Mouse (Mus musculus) CD4-positive helper T cell, adult 2 months (primary cell): ENCODE results near the gene Slc5a2.

Source experiments
- DNase-seq: peaks from one replicate; pipeline ENCODE4 v3.0.0-alpha.2; 2012; ENCODE audit warnings: low read depth, missing footprints, low spot score

The Slc5a2 gene

GRCm38 (mm10) chr7:128265411-128265810 is at the start of gene Slc5a2:
TSS of gene Slc5a2 (plus strand) at chr7:128265657.
- no peak for DNase-seq

DNA sequence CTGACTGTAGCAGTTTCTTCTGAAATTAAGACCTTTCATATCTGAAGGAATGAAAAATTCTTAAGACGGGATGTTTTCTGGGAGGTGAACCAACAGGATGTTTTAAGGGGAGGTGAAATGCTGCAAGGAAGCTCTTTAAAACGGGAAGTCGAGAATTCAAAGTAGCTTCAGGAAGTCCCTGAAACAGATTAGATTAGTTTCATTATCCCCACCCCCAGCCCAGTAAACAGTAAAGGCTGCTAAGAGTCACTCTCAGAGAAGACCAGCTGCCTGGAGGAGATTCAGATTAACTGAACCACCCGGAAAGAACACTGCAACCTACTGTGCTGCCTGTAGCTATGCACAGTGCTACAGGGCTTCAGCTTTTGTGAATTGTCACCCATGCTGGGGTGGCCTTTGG is 45.5 kb upstream of the Slc5a2 start:
- no peak for DNase-seq

- no peak for DNase-seq
Observed at GRCm38 (mm10) chr7:128220936-128221335, 44.5 kb upstream of the Slc5a2 start.

- DNase-seq = no peak
Observed at GRCm38 (mm10) chr7:128231741-128232140, 33.7 kb upstream of the Slc5a2 start.

- no peak for DNase-seq
Observed at GRCm38 (mm10) chr7:128234796-128235195, 30.7 kb upstream of the Slc5a2 start.

DNA sequence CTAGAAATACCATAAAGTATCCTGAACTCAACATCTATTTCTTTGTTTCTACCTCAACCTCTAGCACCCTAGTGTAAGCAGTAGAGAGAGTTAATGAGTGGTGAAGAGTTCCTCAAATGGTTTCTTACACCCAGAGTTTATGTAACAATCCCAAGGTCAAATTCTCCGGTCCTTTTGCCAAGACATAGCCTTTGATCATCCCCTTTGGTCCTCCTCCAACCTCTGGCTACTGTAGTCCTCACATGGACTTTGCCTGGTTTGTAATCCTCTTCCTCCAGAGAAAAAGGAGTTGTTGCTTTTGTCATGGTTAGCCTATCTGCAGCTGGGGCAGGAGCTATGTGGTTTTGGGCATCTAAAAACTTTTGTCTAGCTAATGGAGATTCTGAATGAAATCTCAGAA is 30.0 kb upstream of the Slc5a2 start:
- DNase-seq = no peak

- peak; percentile 29 for DNase-seq
Observed at GRCm38 (mm10) chr7:128236426-128236825, 29.0 kb upstream of the Slc5a2 start.

DNA sequence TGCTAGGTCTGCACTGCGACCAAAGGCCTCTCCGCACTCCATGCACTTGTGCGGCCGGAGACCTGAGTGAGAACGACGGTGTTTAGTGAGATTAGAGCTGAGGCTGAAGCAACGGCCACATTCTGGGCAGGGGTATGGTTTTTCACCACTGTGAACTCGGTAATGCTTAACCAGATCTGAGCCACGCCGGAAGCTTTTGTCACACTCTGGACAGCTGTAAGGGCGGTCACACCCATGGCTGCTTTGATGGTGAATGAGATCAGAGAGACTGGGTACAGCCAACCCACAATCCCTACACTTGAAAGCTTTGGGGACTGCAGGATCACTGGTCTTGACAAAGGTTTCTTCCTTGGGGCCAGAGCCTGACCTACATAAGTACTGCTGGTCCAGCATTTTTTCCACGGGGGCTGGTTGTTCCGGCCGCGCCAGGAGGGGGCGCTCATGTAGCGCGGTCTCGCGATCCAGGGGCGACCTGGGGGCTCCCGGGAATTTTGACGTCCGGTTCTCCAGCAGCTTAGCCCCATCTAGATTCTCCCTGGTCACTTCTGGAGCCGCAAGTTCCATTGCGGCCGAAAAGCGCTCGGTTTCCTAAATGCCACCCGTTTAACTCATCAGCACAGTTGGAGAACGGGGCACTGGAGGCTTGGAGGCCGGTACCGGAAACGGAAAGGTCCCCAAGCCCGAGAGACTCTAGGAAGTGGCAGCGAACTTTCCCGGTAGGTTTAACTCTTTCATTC is 28.4 kb upstream of the Slc5a2 start, which contains the start of gene Armc5:
TSS of gene Armc5 (plus strand) at position 487 of the 737 bp plus-strand sequence.
- peak; percentile 80 for DNase-seq

DNA sequence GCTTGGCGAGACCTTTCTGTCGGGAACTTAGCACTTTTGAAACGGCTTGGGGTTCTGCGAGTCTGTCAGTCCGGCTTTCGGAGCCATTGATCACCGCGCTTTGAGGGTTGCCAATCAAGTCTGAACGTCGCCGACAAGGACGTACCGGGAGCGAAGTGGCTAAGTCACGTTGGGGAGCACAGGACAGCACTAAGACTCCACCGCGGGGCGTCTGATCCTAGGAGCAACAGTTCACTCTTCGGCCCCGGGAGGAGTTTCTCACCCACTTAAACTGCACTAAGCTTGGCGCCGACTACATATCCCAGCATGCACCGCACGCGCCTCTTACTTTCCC is 27.9 kb upstream of the Slc5a2 start:
- DNase-seq = no peak

GRCm38 (mm10) chr7:128237927-128238778 is 27.3 kb upstream of the Slc5a2 start, which contains the start of gene 9130023H24Rik:
TSS of gene 9130023H24Rik (minus strand) at chr7:128238031.
- DNase-seq = peak; percentile 100

- DNase-seq = peak; percentile 64
Observed at GRCm38 (mm10) chr7:128238991-128239390, 26.5 kb upstream of the Slc5a2 start.

- no peak for DNase-seq
Observed at GRCm38 (mm10) chr7:128240131-128240784, 25.2 kb upstream of the Slc5a2 start.

DNA sequence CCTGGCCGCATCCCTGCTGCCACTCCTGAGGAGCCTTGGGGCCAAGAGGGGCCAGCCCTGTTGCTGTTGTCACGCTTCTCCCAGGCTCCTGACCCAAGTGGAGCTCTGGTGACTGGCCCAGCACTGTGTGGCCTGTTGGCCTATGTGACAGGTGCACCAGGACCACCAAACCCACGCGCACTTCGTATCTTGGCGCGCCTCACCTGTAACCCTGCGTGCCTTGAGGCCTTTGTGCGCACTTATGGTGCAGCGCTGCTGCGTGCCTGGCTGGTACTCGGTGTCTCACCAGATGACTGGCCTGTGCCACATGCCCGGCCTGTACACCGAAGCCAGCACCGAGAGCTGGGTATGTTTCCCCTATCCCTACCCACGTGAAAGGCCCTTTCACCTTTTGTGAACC is 23.1 kb upstream of the Slc5a2 start:
- no peak for DNase-seq

GRCm38 (mm10) chr7:128243921-128244320 is 21.5 kb upstream of the Slc5a2 start:
- DNase-seq = no peak

DNA sequence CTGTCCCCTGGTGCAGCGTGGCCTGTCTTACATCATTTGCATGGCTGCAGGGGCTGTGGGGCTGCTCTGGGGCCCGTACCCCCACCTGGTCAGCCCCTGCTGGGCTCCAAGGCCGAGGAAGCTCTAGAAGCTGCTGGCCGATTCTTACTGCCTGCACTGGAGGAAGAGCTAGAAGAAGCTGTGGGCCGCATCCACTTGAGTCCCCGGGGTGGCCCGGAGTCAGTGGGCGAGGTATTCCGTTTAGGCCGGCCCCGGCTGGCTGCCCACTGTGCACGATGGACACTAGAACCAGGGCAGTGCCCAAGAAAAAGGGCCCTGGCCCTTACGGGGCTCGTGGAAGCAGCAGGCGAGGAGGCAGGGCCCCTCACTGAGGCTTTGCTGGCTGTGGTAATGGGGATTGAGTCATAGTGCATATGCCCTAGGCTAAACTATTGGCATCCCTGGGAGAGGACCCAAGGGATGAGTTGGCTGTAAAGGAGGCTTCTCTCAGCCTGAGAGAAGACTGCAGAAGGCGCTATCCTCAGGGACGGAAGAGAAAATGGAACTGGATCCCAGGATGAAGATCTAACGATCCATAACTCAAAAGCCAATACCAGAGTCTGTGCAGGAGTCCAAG is 20.9 kb upstream of the Slc5a2 start:
- DNase-seq = no peak

- no peak for DNase-seq
Observed at GRCm38 (mm10) chr7:128245547-128245946, 19.9 kb upstream of the Slc5a2 start.

DNA sequence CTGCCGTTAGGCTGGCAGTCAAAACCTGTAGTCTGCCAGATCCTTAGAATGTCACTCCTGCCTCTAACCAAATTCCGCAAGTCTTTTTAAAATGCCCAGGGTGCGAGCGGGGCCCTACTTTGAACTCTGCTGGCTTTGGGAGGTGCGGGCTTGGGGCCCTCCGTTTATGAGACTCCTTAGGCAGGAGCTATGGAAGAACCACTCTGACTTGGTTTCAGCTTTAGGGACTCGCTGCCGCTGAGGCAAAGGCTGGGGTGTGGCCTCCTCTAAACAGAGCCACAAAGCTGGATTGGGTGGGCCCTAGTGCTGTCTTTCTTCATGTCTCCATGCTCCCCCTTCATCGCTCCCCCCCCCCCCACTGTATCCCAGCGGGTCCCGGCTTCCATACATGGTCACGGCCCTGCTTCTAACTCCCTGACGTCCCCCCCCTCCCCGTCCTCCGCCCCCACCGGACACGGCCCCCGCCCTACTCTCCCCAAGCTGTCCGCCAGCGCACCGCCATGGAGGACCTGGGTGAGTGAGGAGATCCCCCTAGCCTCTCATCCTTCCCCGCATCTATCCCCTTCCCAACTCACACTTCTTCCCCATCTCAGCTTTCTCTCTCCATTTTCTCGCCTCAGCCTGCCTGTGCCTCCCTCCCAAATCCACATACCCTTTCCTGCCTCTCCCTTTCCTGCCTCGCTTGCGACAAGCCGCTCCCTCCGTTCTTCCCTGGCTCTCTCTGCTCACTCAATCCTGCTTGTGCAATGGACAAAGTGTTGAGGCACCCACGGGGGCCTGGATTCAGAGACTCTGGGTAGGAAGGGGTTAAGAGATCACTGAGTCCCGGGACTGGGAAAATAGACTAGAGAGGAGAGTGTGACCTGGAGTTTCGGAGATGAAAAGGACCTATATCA is 18.7 kb upstream of the Slc5a2 start, which contains the start of gene Tgfb1i1:
TSS of gene Tgfb1i1 (plus strand) at position 317 of the 896 bp plus-strand sequence.
- DNase-seq = no peak

DNA sequence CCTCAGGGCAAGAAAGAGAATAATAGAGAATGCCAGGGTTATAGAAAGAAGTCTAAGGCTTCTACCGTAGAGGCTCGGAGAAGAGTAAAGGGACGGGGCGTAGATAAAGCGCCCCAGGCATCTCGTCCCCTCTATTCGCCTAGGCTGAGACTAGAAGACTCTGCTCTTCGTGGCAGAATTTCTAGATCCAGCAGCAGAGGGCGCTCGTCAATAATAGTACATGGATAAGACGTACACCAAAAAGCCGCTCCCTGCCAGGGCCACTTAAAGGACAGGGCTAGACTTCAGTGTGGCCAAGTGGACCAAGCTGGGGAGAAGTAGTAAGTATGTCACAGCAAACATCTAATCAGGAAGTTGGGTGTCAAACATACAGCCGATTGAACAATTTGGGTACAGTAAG is 18.0 kb upstream of the Slc5a2 start:
- DNase-seq = peak; percentile 71

DNA sequence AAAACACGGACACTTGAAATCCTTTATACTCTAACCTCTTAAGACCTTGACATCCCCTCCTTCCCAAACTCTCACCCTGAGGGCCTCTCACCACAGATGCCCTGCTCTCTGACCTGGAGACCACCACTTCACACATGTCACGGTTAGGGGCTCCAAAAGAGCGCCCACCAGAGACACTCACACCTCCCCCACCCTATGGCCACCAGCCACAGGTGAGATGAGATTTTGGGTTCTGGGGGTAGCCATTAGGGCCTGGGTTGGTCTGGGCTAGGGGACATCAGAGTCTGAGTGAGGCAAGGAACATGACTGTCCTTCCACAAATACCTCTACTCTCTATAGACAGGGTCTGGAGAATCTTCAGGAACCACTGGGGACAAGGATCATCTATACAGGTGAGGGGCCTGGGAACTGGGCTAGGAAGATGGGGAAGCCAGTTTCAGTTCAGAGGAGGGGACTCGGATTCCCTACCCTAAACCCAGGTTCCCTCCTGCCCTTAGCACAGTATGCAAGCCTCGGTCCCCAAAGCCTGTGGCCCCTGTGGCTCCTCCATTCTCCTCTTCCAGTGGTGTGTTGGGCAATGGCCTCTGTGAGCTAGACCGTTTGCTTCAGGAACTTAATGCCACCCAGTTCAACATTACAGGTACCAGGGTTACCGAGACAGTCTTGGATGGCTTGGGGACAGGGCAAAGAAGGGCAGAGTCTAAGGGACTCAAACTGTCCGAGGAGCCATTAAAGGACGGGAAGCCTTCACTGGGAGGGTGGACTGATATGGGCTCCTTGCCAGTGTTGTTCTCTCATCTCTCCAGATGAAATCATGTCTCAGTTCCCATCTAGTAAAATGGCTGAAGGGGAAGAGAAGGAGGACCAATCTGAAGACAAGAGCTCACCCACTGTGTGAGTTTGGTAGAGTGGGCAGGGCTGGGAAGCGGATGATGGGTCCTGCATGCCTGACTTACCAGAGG is 17.1 kb upstream of the Slc5a2 start:
- DNase-seq = no peak
